Comparison of ENCODE assay signal across 25 mouse cellular contexts in genomic region chr2:19316056-19316455, GRCm38 (mm10). TPM values are rescaled to one million over a fixed set of nuclear protein-coding genes. Genes with fewer than 3 reads are reported as not detected.
DNase-seq lines count a peak whose midpoint lies in the region; ATAC-seq and TF ChIP-seq lines count a peak whose summit lies in the region.
"Had no signal": no experiment of that assay in that cellular context is flagged by ENCODE, and none has a peak within 500 bp of the region (broad histone marks: within the 10 kb centered on the region; RNA-seq: fewer than 3 reads in every experiment).

No protein-coding gene starts in this region.

- DNase-seq in liver, postnatal 0 days, result no peak
- DNase-seq in liver, embryonic 11.5 days (ENCODE audit: low spot score), result no peak
- peak; percentile 84 for DNase-seq in ZHBTc4 (ENCODE audit: low read depth, low spot score)
- peak; percentile 44 for DNase-seq in naive thymus-derived CD4-positive, alpha-beta T cell, adult 2 months (ENCODE audit: low read depth)
- peak; percentile 43 to 58 for DNase-seq in thymus, postnatal 36 days
- no peak for DNase-seq in adrenal gland, postnatal 14 days
- no peak for DNase-seq in retina, embryonic 14.5 days (ENCODE audit: low spot score)
- DNase-seq: adrenal gland, adult 8-10 months; cerebellum, postnatal 10 days; gastrocnemius, postnatal 36 days; heart, postnatal 14 days; kidney, adult 8-10 months; liver, embryonic 13.5 days; right cerebral cortex, postnatal 4 days had no signal

- no peak overlapping the region for H3K9ac ChIP-seq in liver, postnatal 0 days (replicated peaks)
- H3K9ac ChIP-seq in liver, embryonic 11.5 days (ENCODE audit: low read depth, low read length), result no peak overlapping the region
- no peak overlapping the region for H3K9ac ChIP-seq in forebrain, embryonic 15.5 days (replicated peaks)
- H3K9ac ChIP-seq: embryonic facial prominence, embryonic 13.5 days; hindbrain, embryonic 13.5 days; limb, embryonic 12.5 days; liver, embryonic 13.5 days; lung, embryonic 15.5 days; midbrain, embryonic 12.5 days; neural tube, embryonic 15.5 days had no signal

- peak overlapping the region; percentile 40; the same call in 1 of the 2 replicates for H3K4me2 ChIP-seq in liver, postnatal 0 days (ENCODE audit: low read depth, low read length)
- H3K4me2 ChIP-seq in liver, embryonic 11.5 days, result no peak overlapping the region; the same call in 1 of the 2 replicates
- no peak overlapping the region for H3K4me2 ChIP-seq in forebrain, embryonic 15.5 days (replicated peaks)
- H3K4me2 ChIP-seq: embryonic facial prominence, embryonic 13.5 days; heart, embryonic 11.5 days; hindbrain, embryonic 13.5 days; limb, embryonic 12.5 days; liver, embryonic 13.5 days; lung, embryonic 15.5 days; midbrain, embryonic 12.5 days; neural tube, embryonic 15.5 days had no signal

- no peak overlapping the region for H3K27ac ChIP-seq in liver, postnatal 0 days (ENCODE audit: low read depth)
- no peak overlapping the region for H3K27ac ChIP-seq in liver, embryonic 11.5 days (ENCODE audit: low read depth, low read length)
- no peak overlapping the region for H3K27ac ChIP-seq in forebrain, embryonic 15.5 days (replicated peaks)
- H3K27ac ChIP-seq: embryonic facial prominence, embryonic 13.5 days; hindbrain, embryonic 13.5 days; limb, embryonic 12.5 days; liver, embryonic 13.5 days; lung, embryonic 15.5 days; macrophage; midbrain, embryonic 12.5 days; neural tube, embryonic 15.5 days had no signal

- peaks cover 2% of the 10 kb centered on the region; the same call in 1 of the 2 replicates for H3K9me3 ChIP-seq in liver, postnatal 0 days (ENCODE audit: low read length)
- H3K9me3 ChIP-seq in liver, embryonic 11.5 days (ENCODE audit: control insufficient read depth, low read length), result peaks cover 3% of the 10 kb centered on the region; the same call in 1 of the 2 replicates
- H3K9me3 ChIP-seq in forebrain, embryonic 15.5 days, result peaks cover 8% of the 10 kb centered on the region; the same call in 1 of the 2 replicates
- H3K9me3 ChIP-seq: liver, embryonic 13.5 days; lung, embryonic 15.5 days had no signal

- H3K4me3 ChIP-seq in liver, postnatal 0 days (ENCODE audit: low read depth, low read length), result no peak overlapping the region
- H3K4me3 ChIP-seq in liver, embryonic 11.5 days (ENCODE audit: low read depth, low read length), result no peak overlapping the region
- no peak overlapping the region for H3K4me3 ChIP-seq in forebrain, embryonic 15.5 days
- H3K4me3 ChIP-seq: embryonic facial prominence, embryonic 13.5 days; hindbrain, embryonic 13.5 days; limb, embryonic 12.5 days; liver, embryonic 13.5 days; lung, embryonic 15.5 days; midbrain, embryonic 12.5 days; myocyte; neural tube, embryonic 15.5 days had no signal

- ATAC-seq in liver, postnatal 0 days, result no peak
- no peak for ATAC-seq in liver, embryonic 11.5 days (replicated peaks; ENCODE audit: low FRiP score)
- no peak for ATAC-seq in forebrain, embryonic 15.5 days (replicated peaks)
- ATAC-seq: forebrain, embryonic 16.5 days had no signal

- TF ChIP-seq EP300 in liver, postnatal 0 days (IDR thresholded peaks at IDR 0.05; ENCODE audit: low read depth), result no peak

- WGBS in liver, postnatal 0 days (ENCODE audit: insufficient replicate concordance), result 55% methylated on average over 11 of the region's 11 CpGs
- 43% methylated on average over 11 of the region's 11 CpGs for WGBS in liver, embryonic 11.5 days
- WGBS in forebrain, embryonic 15.5 days, result 61% methylated on average over 11 of the region's 11 CpGs

- no peaks in the 10 kb centered on the region for H3K27me3 ChIP-seq in liver, postnatal 0 days (ENCODE audit: insufficient read depth, low read length)
- no peaks in the 10 kb centered on the region for H3K27me3 ChIP-seq in liver, embryonic 11.5 days (replicated peaks; ENCODE audit: control insufficient read depth, insufficient read depth, low read length)
- no peaks in the 10 kb centered on the region for H3K27me3 ChIP-seq in forebrain, embryonic 15.5 days
- H3K27me3 ChIP-seq: embryonic facial prominence, embryonic 13.5 days; hindbrain, embryonic 13.5 days; limb, embryonic 12.5 days; liver, embryonic 13.5 days; lung, embryonic 15.5 days; midbrain, embryonic 12.5 days; neural tube, embryonic 15.5 days had no signal

- no peaks in the 10 kb centered on the region for H3K4me1 ChIP-seq in liver, postnatal 0 days (ENCODE audit: insufficient read depth)
- H3K4me1 ChIP-seq in liver, embryonic 11.5 days (replicated peaks; ENCODE audit: control insufficient read depth, insufficient read depth, low read length), result peaks cover 3% of the 10 kb centered on the region; the same call in 1 of the 2 replicates
- H3K4me1 ChIP-seq in forebrain, embryonic 15.5 days, result no peaks in the 10 kb centered on the region
- H3K4me1 ChIP-seq: embryonic facial prominence, embryonic 13.5 days; hindbrain, embryonic 13.5 days; limb, embryonic 12.5 days; lung, embryonic 15.5 days; midbrain, embryonic 12.5 days; neural tube, embryonic 15.5 days had no signal

- TF ChIP-seq CTCF in liver, postnatal 0 days (IDR thresholded peaks at IDR 0.05; ENCODE audit: low read depth), result no peak

- H3K36me3 ChIP-seq in liver, postnatal 0 days (replicated peaks; ENCODE audit: insufficient read depth, low read length), result no peaks in the 10 kb centered on the region
- H3K36me3 ChIP-seq in liver, embryonic 11.5 days (ENCODE audit: control insufficient read depth, insufficient read depth, low read length), result no peaks in the 10 kb centered on the region
- H3K36me3 ChIP-seq in forebrain, embryonic 15.5 days, result no peaks in the 10 kb centered on the region
- H3K36me3 ChIP-seq: embryonic facial prominence, embryonic 13.5 days; limb, embryonic 12.5 days; liver, embryonic 13.5 days; lung, embryonic 15.5 days; midbrain, embryonic 12.5 days; neural tube, embryonic 15.5 days had no signal

RNA-seq across cellular contexts. Expression of gene Msrb2, which starts 55.2 kb away (rescaled TPM):
- polyA plus RNA-seq in liver, postnatal 0 days (2015; fragmentation: Nextera tagmentation; extraction: Ambion mirVana), result 9.9 and 10.2 TPM in 2 replicates
- 17.2 and 20.6 TPM in 2 replicates for polyA plus RNA-seq in liver, embryonic 11.5 days (2014; fragmentation: Nextera tagmentation; extraction: Ambion mirVana)
- total RNA-seq in adrenal gland, postnatal 14 days (2021), result 29.9 and 31.1 TPM in 2 replicates
- polyA plus RNA-seq in forebrain, embryonic 15.5 days (2015; fragmentation: Nextera tagmentation; extraction: Ambion mirVana), result 7.4 and 7.9 TPM in 2 replicates

Comparison
In these comparisons a context has a peak if more than half of its experiments do, and no peak if none do; other contexts are left out.
1. DNase-seq: peak in ZHBTc4 (single experiment), naive thymus-derived CD4-positive, alpha-beta T cell, adult 2 months (single experiment) and thymus, postnatal 36 days (2 of 2); none in liver, postnatal 0 days (single experiment), liver, embryonic 11.5 days (single experiment), adrenal gland, postnatal 14 days (single experiment) and retina, embryonic 14.5 days (single experiment).